Mouse (Mus musculus): ENCODE data around the gene Cnksr1.

Gene Cnksr1

DNA sequence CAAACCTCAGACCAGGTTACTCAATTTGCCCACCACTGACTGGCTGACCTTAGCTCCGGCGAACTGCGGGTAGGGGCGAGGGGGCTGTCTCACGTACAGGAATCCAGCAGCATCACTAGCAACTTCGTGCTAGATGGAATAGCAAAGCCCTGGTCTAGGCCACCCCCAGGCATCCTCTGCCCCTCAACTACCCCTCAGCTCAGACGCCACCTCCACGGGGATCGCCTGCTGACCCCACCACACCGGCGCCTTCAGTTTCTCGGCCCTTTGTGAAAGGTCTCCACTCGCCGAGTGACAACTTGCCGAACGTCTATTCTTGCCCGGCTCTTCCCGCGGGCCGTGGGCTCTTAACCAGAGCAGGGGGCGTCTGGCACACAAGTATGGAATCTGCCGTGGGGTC lies 51.9 kb downstream of the Cnksr1 start:
- no peak for DNase-seq

DNA sequence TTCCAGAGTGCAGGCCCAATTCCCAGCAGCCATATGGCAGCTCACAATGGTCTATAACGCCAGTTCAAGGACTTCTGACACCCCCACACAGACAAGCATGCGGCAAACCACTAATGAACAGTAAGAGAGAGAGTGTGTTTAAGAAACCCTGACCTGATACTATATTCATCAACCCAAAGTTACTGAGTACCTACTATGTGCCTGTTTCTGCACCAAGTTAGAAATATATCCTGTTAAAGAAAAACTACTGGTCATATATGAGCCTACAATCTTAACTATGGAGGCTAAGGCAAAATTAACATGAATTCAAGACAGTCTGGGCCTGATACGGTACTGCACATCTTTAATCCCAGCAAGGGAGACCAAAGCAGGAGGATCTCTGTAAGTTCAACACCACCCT lies 52.6 kb downstream of the Cnksr1 start:
- no peak for DNase-seq

DNA sequence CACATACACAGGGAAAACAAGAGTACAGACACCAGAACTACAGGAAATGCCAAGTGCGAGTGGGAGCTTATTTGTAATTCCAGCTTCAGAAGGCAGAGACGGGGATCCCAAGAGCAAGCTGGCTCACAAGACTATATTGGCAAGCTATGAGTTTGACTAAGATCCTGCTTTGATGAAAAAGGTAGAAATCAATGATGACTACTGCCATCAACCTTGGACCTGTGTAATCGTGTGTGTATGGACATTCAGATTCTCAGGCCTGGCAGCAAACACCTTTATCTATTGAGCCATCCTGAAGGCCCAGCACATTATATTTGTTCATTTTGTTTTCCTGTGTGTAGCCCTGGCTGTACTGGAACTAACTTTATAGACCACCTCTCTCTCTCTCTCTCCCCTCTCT lies 54.5 kb downstream of the Cnksr1 start:
- no peak for DNase-seq

DNA sequence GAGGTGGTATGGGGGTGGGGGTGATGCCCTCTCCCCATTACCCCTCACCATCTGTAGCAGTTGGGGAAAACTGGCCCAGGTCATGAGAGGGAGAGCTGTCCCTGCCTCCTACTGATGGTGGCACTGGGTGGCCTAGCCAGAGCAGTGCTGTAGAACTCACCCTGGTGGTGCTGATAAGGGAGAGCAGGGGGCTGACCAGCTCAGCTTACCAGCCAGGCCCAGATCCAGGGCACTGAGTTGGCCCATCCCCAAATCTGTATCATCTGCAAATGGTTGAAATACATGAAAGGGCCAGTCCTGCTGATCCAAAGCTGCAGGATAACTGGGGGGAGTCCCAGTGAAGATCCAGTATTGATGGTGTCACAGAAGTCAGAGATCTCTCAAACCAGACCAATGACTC lies 56.4 kb downstream of the Cnksr1 start:
- no peak for DNase-seq

DNA sequence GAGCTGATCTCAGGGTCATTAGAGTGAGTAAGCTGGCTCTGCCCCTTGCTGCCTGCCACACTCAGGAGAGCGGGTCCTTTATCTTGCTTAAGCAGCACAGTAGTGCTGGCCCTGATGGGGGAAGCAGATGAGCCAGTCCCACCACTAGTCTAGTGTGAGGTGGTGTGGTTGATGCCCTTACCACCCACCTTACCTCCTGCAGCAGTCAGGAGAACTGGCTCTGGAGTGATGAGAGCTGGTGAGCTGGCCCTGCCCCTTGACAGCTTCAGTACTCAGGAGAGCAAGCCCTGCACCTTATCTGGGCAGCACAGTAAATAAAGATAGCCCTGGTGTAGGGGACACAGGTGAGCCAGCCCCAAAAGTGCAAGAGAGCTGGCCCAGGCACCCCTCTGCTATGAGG lies 57.1 kb downstream of the Cnksr1 start:
- no peak for DNase-seq

Measured in lung, postnatal 10 days (tissue).